Comparison of ENCODE assay signal across 9 mouse cellular contexts in the genomic region with DNA sequence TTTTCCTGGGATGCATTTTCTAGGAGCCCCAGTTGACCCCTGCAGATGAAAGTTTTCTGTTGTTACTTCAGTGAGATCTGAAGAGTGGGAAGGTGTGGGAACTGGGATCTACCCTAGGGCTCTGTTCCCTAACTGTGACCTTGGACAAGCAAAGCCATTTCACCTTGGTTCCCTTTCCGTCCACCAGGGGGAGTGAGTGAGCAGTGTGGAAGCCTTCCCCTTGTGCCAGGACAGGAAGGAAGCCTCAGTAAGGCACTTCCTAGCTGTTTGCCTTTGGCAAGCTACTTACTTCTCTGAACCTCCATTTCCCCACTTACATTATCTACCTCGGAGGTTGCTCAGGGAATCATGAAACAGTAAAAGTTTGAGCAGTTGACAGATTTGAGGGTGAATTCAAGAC. TPM values are rescaled to one million over a fixed set of nuclear protein-coding genes. Genes with fewer than 3 reads are reported as not detected.
DNase-seq lines count a peak whose midpoint lies in the region; ATAC-seq and TF ChIP-seq lines count a peak whose summit lies in the region.
"Had no signal": no experiment of that assay in that cellular context is flagged by ENCODE, and none has a peak within 500 bp of the region (broad histone marks: within the 10 kb centered on the region; RNA-seq: fewer than 3 reads in every experiment).

No protein-coding gene starts in this region.

- no peak overlapping the region for H3K9ac ChIP-seq in intestine, postnatal 0 days (ENCODE audit: low read depth, low read length)
- no peak overlapping the region for H3K9ac ChIP-seq in intestine, embryonic 15.5 days
- no peak overlapping the region for H3K9ac ChIP-seq in midbrain, embryonic 16.5 days (ENCODE audit: low read depth, low read length)

- no peaks in the 10 kb centered on the region for H3K4me1 ChIP-seq in intestine, postnatal 0 days (replicated peaks; ENCODE audit: control insufficient read depth, insufficient read depth, low read length)
- H3K4me1 ChIP-seq in intestine, embryonic 15.5 days (replicated peaks): 0 out of 2 replicates have a peak, but pooled peaks cover 8% of the 10 kb centered on the region
- H3K4me1 ChIP-seq in midbrain, embryonic 16.5 days (ENCODE audit: control insufficient read depth, insufficient read depth, low read length): peaks cover 26% of the 10 kb centered on the region

- DNase-seq in T-cell, adult 2 months (ENCODE audit: low spot score): peak; percentile 77
- DNase-seq in cerebellum, postnatal 36 days: peak; percentile 68 to 71
- peak; percentile 49 for DNase-seq in gastrocnemius, postnatal 14 days
- DNase-seq in large intestine, adult 2 months (ENCODE audit: low read depth, low spot score): peak; percentile 36
- peak; percentile 75 for DNase-seq in splenic B cell, adult 2 months (ENCODE audit: low read depth, low spot score)

- 26% methylated on average over 2 of the region's 2 CpGs for WGBS in intestine, postnatal 0 days
- WGBS in intestine, embryonic 15.5 days: 22% methylated on average over 2 of the region's 2 CpGs
- 16% methylated on average over 2 of the region's 2 CpGs for WGBS in large intestine, adult 2 months
- WGBS in midbrain, embryonic 16.5 days: 19% methylated on average over 2 of the region's 2 CpGs

- H3K27ac ChIP-seq in intestine, postnatal 0 days (ENCODE audit: low read depth, low read length): no peak overlapping the region
- H3K27ac ChIP-seq in intestine, embryonic 15.5 days: no peak overlapping the region
- H3K27ac ChIP-seq in midbrain, embryonic 16.5 days (ENCODE audit: low read length): peak overlapping the region; percentile 56; the same call in 1 of the 2 replicates

- TF ChIP-seq CTCF in intestine, postnatal 0 days (IDR thresholded peaks at IDR 0.05; ENCODE audit: low read depth): peak; percentile 93

- no peak overlapping the region for H3K4me2 ChIP-seq in intestine, postnatal 0 days (replicated peaks; ENCODE audit: low read depth)
- no peak overlapping the region for H3K4me2 ChIP-seq in intestine, embryonic 15.5 days (replicated peaks)
- H3K4me2 ChIP-seq in midbrain, embryonic 16.5 days (ENCODE audit: low read length): no peak overlapping the region

- ATAC-seq in intestine, postnatal 0 days: no peak
- ATAC-seq in intestine, embryonic 15.5 days: no peak
- no peak for ATAC-seq in midbrain, embryonic 16.5 days

- no peaks in the 10 kb centered on the region for H3K27me3 ChIP-seq in intestine, postnatal 0 days (replicated peaks; ENCODE audit: control insufficient read depth, insufficient read depth, low read length)
- H3K27me3 ChIP-seq in intestine, embryonic 15.5 days (replicated peaks): no peaks in the 10 kb centered on the region
- H3K27me3 ChIP-seq in midbrain, embryonic 16.5 days (ENCODE audit: control insufficient read depth, insufficient read depth, low read depth, low read length): no peaks in the 10 kb centered on the region
- no peaks in the 10 kb centered on the region; the same call in 1 of the 2 replicates for H3K27me3 ChIP-seq in splenic B cell, adult 2 months (ENCODE audit: control insufficient read depth, insufficient read depth, low read length, poor library complexity, severe bottlenecking)

- H3K9me3 ChIP-seq in intestine, postnatal 0 days (ENCODE audit: control insufficient read depth): no peaks in the 10 kb centered on the region
- no peaks in the 10 kb centered on the region for H3K9me3 ChIP-seq in intestine, embryonic 15.5 days
- H3K9me3 ChIP-seq in midbrain, embryonic 16.5 days (replicated peaks; ENCODE audit: control insufficient read depth, low read length, poor library complexity, severe bottlenecking): no peaks in the 10 kb centered on the region

- no peaks in the 10 kb centered on the region for H3K36me3 ChIP-seq in intestine, postnatal 0 days (ENCODE audit: control insufficient read depth, insufficient read depth)
- H3K36me3 ChIP-seq in intestine, embryonic 15.5 days: no peaks in the 10 kb centered on the region
- no peaks in the 10 kb centered on the region for H3K36me3 ChIP-seq in midbrain, embryonic 16.5 days (ENCODE audit: control insufficient read depth, insufficient read depth, low read length)
- H3K36me3 ChIP-seq in splenic B cell, adult 2 months (ENCODE audit: control insufficient read depth, insufficient read depth, low read length, poor library complexity, severe bottlenecking): no peaks in the 10 kb centered on the region

- no peak overlapping the region for H3K4me3 ChIP-seq in intestine, postnatal 0 days (ENCODE audit: low read depth, low read length)
- no peak overlapping the region for H3K4me3 ChIP-seq in intestine, embryonic 15.5 days (replicated peaks)
- no peak overlapping the region for H3K4me3 ChIP-seq in midbrain, embryonic 16.5 days (ENCODE audit: low read depth, low read length)

- intact Hi-C loops in gastrocnemius, postnatal 14 days (cut with DNase I; ENCODE audit: low total_unique reads): no loop called here

RNA-seq across cellular contexts. Expression of a gene that starts 59.0 kb away (rescaled TPM):
- polyA plus RNA-seq in intestine, postnatal 0 days (2015; fragmentation: Nextera tagmentation; extraction: Ambion mirVana): not detected in 2 replicates
- 0.09 and 0.11 TPM in 2 replicates for polyA plus RNA-seq in intestine, embryonic 15.5 days (2015; fragmentation: Nextera tagmentation; extraction: Ambion mirVana)
- total RNA-seq in gastrocnemius, postnatal 14 days (2021): under 1 TPM in 1 of 2 experiments, not detected in 1; 0.31 TPM
- 1.3 and 2.3 TPM in 2 replicates for polyA plus RNA-seq in large intestine, adult 2 months (2012; rRNA removed)
- polyA plus RNA-seq in midbrain, embryonic 16.5 days (2015; fragmentation: Nextera tagmentation; extraction: Ambion mirVana): not detected in 2 replicates
- total RNA-seq: left cerebral cortex, postnatal 14 days had no signal
